Mouse (Mus musculus) right cerebral cortex, postnatal 10 days (tissue): ENCODE data around the gene Dbx2.

Experiments used
- DNase-seq, 2 experiments: peaks; one replicate each; pipeline ENCODE4 v3.0.0; 2021; ENCODE audit warnings: low spot score in 2 of 2

The Dbx2 gene

GRCm38 (mm10) chr15:95655860-95656259 lies at the start of gene Dbx2:
Gene Dbx2, minus strand, starts transcription at chr15:95655960.
- DNase-seq, result no peak

GRCm38 (mm10) chr15:95702206-95702605 lies 46.4 kb upstream of the Dbx2 start:
- no peak for DNase-seq

DNA sequence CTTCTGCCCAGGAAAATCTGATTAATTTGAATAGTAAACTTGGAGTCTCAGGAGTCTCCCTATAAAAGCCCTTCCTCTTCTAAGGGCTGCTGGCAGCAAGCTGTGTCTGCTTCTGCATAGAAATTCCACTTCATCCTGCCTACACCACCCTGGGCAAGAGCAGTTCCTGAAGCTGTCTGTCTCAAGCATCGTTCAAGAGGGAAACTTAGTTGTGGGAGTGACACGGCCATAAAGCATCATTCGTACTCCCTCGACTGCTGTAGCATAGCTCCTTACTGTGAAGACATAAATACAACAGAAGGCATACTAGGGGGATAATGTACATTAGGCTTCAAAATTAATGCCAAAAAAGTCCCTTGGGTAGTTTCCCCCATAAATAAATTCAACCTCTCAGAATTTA lies 45.8 kb upstream of the Dbx2 start:
- no peak for DNase-seq

GRCm38 (mm10) chr15:95699371-95699770 lies 43.6 kb upstream of the Dbx2 start:
- DNase-seq, result no peak

GRCm38 (mm10) chr15:95693759-95694158 lies 38.0 kb upstream of the Dbx2 start:
- DNase-seq, result peak; percentile 59 to 76

GRCm38 (mm10) chr15:95691594-95691993 lies 35.8 kb upstream of the Dbx2 start:
- no peak for DNase-seq

DNA sequence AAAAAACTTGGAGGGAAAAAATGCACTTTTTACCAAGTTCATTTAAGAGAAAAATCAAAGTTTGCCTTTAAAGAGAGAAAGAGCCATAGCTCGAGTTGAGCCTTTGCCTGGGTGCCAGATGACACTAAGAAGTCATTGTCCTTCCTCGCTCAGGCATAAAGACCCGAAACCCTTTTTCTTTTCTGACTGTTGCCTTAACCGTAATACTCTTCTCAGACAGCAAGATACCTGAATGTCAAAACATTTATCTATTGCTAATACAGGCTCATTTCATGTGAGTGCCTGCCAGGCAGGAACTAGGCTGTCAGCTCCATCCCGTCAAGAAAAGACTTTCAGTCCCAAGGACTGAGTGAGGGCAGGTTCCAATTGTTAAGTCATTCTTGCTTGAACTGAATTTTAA lies 35.4 kb upstream of the Dbx2 start:
- DNase-seq, result no peak

DNA sequence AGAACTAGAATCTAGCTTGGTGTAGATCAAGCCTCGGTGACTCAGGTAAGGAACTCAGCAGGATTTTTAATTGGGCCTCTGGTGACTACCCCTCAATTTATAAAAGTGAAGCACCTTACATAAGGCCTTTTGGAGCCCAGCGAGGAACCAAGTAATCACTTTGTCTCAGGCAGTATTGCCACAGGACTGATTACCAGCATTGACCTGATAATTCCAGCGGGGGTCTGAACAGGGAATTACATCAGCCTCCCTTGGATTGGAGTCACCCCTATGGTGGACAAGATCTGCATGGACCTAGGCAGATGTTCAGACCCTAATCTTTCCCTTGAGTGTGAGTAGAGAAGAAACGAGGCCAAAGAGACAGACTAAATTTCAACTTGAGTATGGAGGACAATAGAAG lies 26.9 kb upstream of the Dbx2 start:
- no peak for DNase-seq

DNA sequence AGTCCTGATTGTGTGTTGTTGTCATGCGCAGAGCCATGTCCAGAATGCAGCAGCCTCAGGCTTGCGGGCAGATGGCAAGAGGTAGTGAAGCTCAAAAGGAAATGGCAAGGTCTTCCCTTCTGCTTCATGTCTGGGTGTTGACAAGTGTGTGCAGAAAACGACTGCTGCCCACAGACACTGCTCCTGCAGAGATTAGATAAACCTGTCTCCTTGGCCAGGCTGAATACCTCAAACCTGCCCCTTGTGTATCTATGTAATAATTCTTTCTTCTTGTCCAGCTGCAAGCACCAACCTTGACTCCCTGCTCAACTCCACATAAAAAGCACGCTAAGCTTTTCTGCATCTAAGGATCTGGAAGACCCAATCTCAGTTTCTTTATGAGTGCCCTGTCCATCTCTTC lies 19.9 kb upstream of the Dbx2 start:
- DNase-seq, result no peak

- DNase-seq, result peak; percentile 66 to 67
Measured at GRCm38 (mm10) chr15:95675176-95675575, 19.4 kb upstream of the Dbx2 start.

DNA sequence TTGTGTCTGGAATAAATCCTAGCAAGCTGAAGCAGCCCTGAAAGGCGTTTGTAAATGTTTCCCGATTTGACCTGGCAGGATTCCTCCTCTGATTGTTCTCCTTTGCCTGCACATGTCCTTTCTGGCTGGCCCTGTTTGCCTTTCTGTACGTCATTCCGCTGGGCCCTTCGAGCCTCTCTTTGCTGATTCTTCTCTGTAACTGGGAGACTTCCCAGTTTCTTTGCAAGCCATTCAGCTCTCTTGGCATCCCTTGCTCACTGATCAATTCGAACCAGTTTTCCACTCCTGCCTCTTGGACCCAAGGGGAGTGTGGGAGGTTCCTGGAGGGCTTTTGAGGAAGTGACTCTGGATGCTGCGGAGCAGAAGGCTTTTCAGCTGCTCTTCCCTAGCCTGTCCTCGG lies 11.4 kb upstream of the Dbx2 start:
- peak; percentile 82 to 87 for DNase-seq

GRCm38 (mm10) chr15:95665002-95665401 lies 9.2 kb upstream of the Dbx2 start:
- DNase-seq, result no peak

- no peak for DNase-seq
Measured at GRCm38 (mm10) chr15:95661718-95662117, 6.0 kb upstream of the Dbx2 start.

GRCm38 (mm10) chr15:95660368-95660767 lies 4.6 kb upstream of the Dbx2 start:
- DNase-seq, result no peak

DNA sequence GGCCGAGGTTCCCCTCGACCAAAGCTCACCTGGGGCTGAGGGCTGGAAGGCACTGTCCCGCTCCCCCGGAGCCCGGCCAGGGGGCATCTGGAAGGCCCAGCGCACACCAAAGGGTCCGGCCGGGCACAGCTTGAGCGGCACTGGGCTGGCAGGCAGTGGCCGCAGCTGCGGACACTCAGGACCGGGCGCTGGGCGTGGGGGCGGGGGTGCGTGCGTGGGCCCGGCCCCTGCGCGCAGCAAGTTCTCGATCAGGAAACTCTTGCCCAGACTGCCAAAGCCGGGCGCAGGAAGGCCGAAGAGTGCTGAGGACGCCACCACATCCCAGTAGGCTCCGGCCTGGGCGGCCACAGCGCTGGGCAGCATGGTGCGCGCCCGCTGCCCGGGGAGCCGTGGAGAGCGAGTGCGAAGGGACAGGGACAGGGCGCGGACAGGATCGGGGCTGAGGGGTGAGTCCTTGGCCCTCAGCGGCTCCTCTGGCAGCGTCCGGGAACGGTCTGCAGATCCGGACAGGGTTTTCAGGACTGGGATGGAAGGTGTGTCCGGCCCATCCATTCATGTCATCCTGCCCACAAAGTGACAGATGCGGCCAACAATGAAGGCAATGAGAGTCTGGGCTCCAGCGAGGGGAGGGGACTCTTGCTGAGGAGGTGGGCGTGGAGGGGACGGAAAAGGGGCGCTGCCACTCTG lies 1.4 kb downstream of the Dbx2 start:
- peak; percentile 44 to 52 for DNase-seq

- DNase-seq, result no peak
Measured at GRCm38 (mm10) chr15:95653812-95654210, 1.9 kb downstream of the Dbx2 start.

DNA sequence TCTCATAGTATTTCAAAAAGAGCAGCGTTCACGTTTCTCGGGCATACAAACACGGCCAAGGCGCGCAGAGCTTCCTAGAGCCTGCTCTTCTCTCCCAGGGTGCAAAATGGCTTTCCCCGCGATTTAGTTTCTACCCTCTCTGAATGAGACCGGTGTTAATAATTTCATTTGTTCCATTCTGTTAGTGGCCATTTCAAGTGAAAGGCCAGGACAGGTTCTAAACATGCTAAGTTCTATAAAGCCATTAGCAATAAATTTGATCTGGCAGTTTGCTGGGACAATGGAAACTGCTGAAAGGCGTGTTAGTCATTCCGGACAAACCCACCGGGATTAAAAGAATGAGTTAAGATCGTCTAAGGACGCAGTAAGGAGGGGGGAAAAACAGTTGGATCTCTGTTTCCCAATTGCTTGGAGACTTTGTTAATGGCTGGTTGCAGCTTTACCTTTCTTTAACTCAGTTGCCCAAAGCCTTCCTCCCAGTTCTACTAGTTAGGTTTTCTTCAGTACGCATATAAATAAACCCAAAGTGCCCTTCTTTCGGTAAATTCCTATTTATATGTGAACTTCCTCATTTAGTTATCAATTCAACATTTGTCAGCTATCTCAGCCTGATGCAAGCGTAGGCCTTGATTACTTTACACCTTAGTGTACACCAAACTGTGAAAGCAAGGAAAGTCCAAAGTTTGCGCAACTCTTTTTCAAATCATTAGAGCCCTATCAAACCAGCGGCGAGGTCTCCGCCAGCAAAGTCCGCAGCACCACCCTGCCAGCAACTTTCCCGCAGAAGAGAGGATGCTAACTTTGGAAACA lies 2.7 kb downstream of the Dbx2 start:
- DNase-seq, result no peak

DNA sequence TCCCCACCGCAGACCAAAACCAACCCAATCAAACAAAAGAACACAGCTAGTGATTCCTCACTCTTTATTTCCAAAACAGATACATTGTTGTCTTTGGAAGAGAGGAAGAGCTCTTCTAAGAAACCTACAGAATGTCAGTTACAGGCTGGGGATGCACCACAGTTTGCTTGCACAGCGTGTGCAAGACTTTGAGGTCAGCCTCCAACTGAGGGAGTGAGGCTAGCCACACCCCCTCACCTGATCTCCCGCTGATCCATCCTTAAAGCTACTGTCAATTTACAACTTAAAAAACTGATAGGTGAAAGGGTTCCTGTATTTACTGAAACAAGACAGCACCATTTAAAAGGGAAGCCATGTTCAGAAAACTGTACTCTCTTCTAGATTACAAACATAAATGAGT lies 3.9 kb downstream of the Dbx2 start:
- peak in 1 of 2 experiments; percentile 13 for DNase-seq

- DNase-seq, result no peak
Measured at GRCm38 (mm10) chr15:95643505-95644029, 12.2 kb downstream of the Dbx2 start.

GRCm38 (mm10) chr15:95640347-95640746 lies 15.4 kb downstream of the Dbx2 start:
- DNase-seq, result peak; percentile 46 to 59

- no peak for DNase-seq
Measured at GRCm38 (mm10) chr15:95639829-95640134, 16.0 kb downstream of the Dbx2 start.

DNA sequence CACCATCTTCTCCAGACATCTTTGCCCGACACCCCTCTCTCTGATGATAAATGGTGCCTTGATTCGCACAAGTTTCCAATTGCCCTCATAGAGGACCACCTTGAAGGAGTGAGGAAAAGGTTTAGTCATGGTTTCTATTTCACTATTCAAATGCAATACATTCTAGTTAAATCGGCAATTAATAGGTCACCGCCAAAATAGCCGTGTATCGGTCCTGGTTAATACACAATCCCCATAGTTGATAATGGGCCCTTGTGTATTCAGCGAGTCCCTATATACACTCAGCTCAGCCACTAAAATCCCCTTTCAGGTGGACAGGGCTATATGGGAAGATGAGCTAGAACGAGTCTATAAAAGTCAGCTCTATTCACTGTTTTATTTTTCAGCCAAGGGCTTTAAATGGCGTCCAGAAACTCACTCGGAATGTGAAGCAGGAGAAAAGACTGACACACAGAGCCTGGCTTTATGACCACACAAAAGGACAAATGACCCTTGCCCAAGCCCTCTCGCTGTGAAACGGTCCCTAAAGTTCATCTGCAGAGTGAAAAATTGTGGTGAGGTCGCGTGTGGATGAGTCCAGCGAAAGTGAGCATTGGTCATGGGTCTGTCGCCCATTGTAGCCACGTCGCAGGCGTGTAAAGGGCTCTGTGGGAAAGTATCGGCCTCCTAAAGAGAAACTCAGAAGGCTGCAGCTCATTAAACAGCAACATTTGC lies 16.5 kb downstream of the Dbx2 start:
- no peak for DNase-seq

DNA sequence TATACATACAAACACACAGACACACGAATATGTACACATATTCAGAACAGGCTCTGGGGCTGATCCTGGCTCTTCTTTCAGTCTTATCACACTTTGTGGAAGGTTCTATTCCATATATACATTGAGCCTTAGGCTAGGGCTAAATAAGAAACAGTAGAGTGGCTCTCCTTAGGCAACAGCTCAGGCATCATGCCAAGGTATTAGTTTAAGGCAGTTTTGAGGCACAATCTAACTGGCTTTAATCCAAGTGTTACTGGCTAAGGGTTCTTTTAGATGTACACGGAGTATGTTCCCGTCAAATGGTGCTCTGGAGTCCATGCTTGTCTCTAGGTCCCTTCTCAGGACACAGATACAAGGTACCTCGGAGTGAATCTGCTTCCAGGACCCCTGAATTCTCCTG lies 31.4 kb downstream of the Dbx2 start:
- DNase-seq, result no peak
